Mouse (Mus musculus): Measurements from ENCODE around the gene Gon4l.

DNA sequence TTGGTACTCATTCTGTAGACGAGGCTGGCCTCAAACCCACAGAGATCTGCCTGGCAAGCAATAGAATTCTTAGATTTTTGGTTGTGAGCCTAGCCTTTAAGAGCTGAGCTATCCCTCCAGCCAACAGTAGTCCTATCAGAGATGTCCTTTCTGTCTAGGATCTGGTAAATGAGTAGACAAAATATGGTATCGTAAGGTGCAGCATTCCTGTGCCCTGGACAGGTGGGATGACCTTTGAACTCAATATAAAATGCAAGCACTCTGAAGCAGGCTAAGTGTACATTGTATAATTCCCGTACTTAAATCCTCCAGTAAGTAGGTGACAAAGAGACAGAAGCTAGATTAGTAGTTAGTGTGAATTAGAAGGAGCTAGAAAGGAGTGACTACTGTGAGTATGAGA, 27.1 kb downstream of the Gon4l start:
- TF ChIP-seq USF1 (IDR thresholded peaks at IDR 0.05; ENCODE audit: low read depth) = no peak
- TF ChIP-seq FOSL1 (IDR thresholded peaks at IDR 0.05; ENCODE audit: insufficient read depth, low read length, poor library complexity, severe bottlenecking) = no peak
- no peak for TF ChIP-seq MAX (IDR thresholded peaks at IDR 0.05)
- no peak for TF ChIP-seq CTCF (IDR thresholded peaks at IDR 0.05; ENCODE audit: control insufficient read depth, insufficient read depth, insufficient read length)

All from C2C12 (cell line).